In genomic region chr2:25694605-25695004, GRCm38 (mm10) we compare ENCODE assay signal across 9 mouse cellular contexts. TPM values are rescaled to one million over a fixed set of nuclear protein-coding genes. Genes with fewer than 3 reads are reported as not detected.
DNase-seq lines count a peak whose midpoint lies in the region; ATAC-seq lines count a peak whose summit lies in the region.
"Had no signal": no experiment of that assay in that cellular context is flagged by ENCODE, and none has a peak within 500 bp of the region (broad histone marks: within the 10 kb centered on the region; RNA-seq: fewer than 3 reads in every experiment).

No protein-coding gene starts in this region.

- H3K9ac ChIP-seq in midbrain, embryonic 13.5 days (replicated peaks), result no peak overlapping the region

- H3K4me1 ChIP-seq in midbrain, embryonic 10.5 days, result no peaks in the 10 kb centered on the region
- H3K4me1 ChIP-seq in midbrain, embryonic 13.5 days (replicated peaks), result no peaks in the 10 kb centered on the region

- intact Hi-C loops in heart, postnatal 36 days (cut with DNase I), result no loop called here
- intact Hi-C loops in left cerebral cortex, postnatal 36 days (cut with DNase I), result no loop called here

- H3K9me3 ChIP-seq in midbrain, embryonic 10.5 days (replicated peaks), result no peaks in the 10 kb centered on the region
- no peaks in the 10 kb centered on the region for H3K9me3 ChIP-seq in midbrain, embryonic 13.5 days

- no peak overlapping the region for H3K4me2 ChIP-seq in midbrain, embryonic 13.5 days (replicated peaks)

- H3K27ac ChIP-seq in midbrain, embryonic 10.5 days (replicated peaks), result no peak overlapping the region
- H3K27ac ChIP-seq in midbrain, embryonic 13.5 days, result no peak overlapping the region

- H3K36me3 ChIP-seq in midbrain, embryonic 10.5 days, result no peaks in the 10 kb centered on the region
- H3K36me3 ChIP-seq in midbrain, embryonic 13.5 days, result no peaks in the 10 kb centered on the region

- H3K4me3 ChIP-seq in midbrain, embryonic 10.5 days, result no peak overlapping the region
- no peak overlapping the region for H3K4me3 ChIP-seq in midbrain, embryonic 13.5 days (replicated peaks)

- DNase-seq in midbrain, embryonic 10.5 days (ENCODE audit: low spot score), result peak; percentile 62
- peak; percentile 64 for DNase-seq in adipocyte (ENCODE audit: low spot score)
- peak; percentile 59 for DNase-seq in embryo, embryonic 10 days (ENCODE audit: low spot score)
- DNase-seq in heart, postnatal 36 days, result peak; percentile 61 to 78
- peak; percentile 30 to 40 for DNase-seq in left cerebral cortex, postnatal 36 days (ENCODE audit: low spot score in 2 of 2)
- DNase-seq in ovary, postnatal 10 days (ENCODE audit: low spot score), result peak; percentile 35
- peak; percentile 60 for DNase-seq in thymus, postnatal 25 days

- no peak for ATAC-seq in midbrain, embryonic 13.5 days

- H3K27me3 ChIP-seq in midbrain, embryonic 10.5 days (ENCODE audit: low read depth, poor library complexity, severe bottlenecking), result no peaks in the 10 kb centered on the region
- H3K27me3 ChIP-seq in midbrain, embryonic 13.5 days, result no peaks in the 10 kb centered on the region

RNA-seq across cellular contexts. Expression of gene Obp2a, which starts 5.2 kb away (rescaled TPM):
- polyA plus RNA-seq in midbrain, embryonic 10.5 days (2016; fragmentation: Nextera tagmentation; extraction: Ambion mirVana), result not detected in 2 replicates
- polyA plus RNA-seq in midbrain, embryonic 13.5 days (2015; fragmentation: Nextera tagmentation; extraction: Ambion mirVana), result not detected in 2 replicates
- not detected for total RNA-seq in heart, postnatal 36 days (2021)
- total RNA-seq in left cerebral cortex, postnatal 36 days (2021), result not detected
- polyA plus RNA-seq: neural tube, embryonic 14.5 days had no signal

RNA-seq across cellular contexts. Expression of gene Bmyc, which starts 11.9 kb away (rescaled TPM):
- polyA plus RNA-seq in midbrain, embryonic 10.5 days (2016; fragmentation: Nextera tagmentation; extraction: Ambion mirVana), result 70.8 and 77.6 TPM in 2 replicates
- 98.4 and 100 TPM in 2 replicates for polyA plus RNA-seq in midbrain, embryonic 13.5 days (2015; fragmentation: Nextera tagmentation; extraction: Ambion mirVana)
- total RNA-seq in heart, postnatal 36 days (2021), result 10 to 100 TPM; 12.2 to 13.4 TPM
- total RNA-seq in left cerebral cortex, postnatal 36 days (2021), result 100 to 1,000 TPM in 1 of 2 experiments, 10 to 100 TPM in 1; 83.5 to 107 TPM

RNA-seq across cellular contexts. Expression of gene Lcn10, which starts 12.1 kb away (rescaled TPM):
- not detected in 2 replicates for polyA plus RNA-seq in midbrain, embryonic 10.5 days (2016; fragmentation: Nextera tagmentation; extraction: Ambion mirVana)
- not detected in 2 replicates for polyA plus RNA-seq in midbrain, embryonic 13.5 days (2015; fragmentation: Nextera tagmentation; extraction: Ambion mirVana)
- not detected for total RNA-seq in heart, postnatal 36 days (2021)
- total RNA-seq in left cerebral cortex, postnatal 36 days (2021), result not detected
- polyA plus RNA-seq: neural tube, embryonic 14.5 days had no signal

RNA-seq across cellular contexts. Expression of gene Lcn6, which starts 18.0 kb away (rescaled TPM):
- polyA plus RNA-seq in midbrain, embryonic 10.5 days (2016; fragmentation: Nextera tagmentation; extraction: Ambion mirVana), result not detected in 2 replicates
- not detected in 2 replicates for polyA plus RNA-seq in midbrain, embryonic 13.5 days (2015; fragmentation: Nextera tagmentation; extraction: Ambion mirVana)
- total RNA-seq in heart, postnatal 36 days (2021), result not detected
- not detected for total RNA-seq in left cerebral cortex, postnatal 36 days (2021)
- polyA plus RNA-seq: neural tube, embryonic 14.5 days had no signal

RNA-seq across cellular contexts. Expression of gene Lcn5, which starts 36.9 kb away (rescaled TPM):
- polyA plus RNA-seq in midbrain, embryonic 10.5 days (2016; fragmentation: Nextera tagmentation; extraction: Ambion mirVana), result not detected in 2 replicates
- not detected in 2 replicates for polyA plus RNA-seq in midbrain, embryonic 13.5 days (2015; fragmentation: Nextera tagmentation; extraction: Ambion mirVana)
- not detected for total RNA-seq in heart, postnatal 36 days (2021)
- total RNA-seq in left cerebral cortex, postnatal 36 days (2021), result not detected
- polyA plus RNA-seq: neural tube, embryonic 14.5 days had no signal

Comparison
In these comparisons a context has a peak if more than half of its experiments do, and no peak if none do; other contexts are left out.
1. RNA of gene Bmyc, which starts 11.9 kb away (total RNA-seq): 83.5 to 107 TPM in left cerebral cortex, postnatal 36 days; 12.2 to 13.4 TPM in heart, postnatal 36 days; every median in the first group is over 4 times any median in the second.
2. Peak in every context shown above with its lines, with median percentiles within 50 percentile points of each other: DNase-seq.